Mouse (Mus musculus): ENCODE results near the gene Layn.
A peak's percentile ranks its signal among the peaks of the same experiment; 100 is the strongest.

Gene Layn

GRCm38 (mm10) chr9:51076979-51077315, at the start of gene Layn:
Layn (minus strand) TSS chr9:51077094.
- DNase-seq, result peak; percentile 18 to 30

DNA sequence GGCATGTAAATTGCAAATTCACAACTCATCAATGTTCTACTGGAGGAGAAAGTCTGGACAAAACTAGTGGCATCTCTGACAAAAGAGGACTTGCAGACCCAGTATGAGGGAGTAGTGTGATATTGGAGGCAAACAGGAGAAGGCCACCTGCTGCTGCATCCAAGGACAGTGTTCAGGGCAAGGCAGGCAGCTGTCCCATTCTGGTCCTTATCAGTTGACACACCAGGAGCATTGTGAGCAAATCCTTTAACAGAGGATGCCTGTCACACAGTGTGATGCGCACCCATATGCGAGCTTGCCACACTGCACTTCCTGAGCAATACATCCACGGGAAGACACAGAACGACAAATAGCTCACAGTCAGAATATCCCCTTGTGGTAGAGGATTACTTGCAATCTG, 37.9 kb upstream of the Layn start:
- no peak for DNase-seq

DNA sequence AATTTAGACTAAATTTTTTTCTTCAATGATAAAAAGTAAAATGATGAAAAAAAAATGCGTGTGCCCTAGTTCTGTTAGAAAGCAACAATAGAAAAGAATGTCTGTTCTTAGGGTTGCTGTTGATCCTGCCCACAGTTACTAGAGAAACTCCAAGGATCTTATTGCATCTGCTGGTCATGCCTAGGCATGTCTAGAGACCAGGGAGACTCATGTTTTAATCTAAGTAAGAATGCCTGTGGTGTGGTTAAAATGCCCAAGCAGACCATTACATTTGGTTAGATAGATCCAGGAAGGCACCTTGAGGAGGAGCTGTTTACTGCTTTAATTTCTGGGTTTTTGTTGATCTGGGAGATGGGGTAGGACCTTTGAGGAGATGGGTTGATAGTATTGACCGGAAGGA, 28.9 kb upstream of the Layn start:
- no peak for DNase-seq

DNA sequence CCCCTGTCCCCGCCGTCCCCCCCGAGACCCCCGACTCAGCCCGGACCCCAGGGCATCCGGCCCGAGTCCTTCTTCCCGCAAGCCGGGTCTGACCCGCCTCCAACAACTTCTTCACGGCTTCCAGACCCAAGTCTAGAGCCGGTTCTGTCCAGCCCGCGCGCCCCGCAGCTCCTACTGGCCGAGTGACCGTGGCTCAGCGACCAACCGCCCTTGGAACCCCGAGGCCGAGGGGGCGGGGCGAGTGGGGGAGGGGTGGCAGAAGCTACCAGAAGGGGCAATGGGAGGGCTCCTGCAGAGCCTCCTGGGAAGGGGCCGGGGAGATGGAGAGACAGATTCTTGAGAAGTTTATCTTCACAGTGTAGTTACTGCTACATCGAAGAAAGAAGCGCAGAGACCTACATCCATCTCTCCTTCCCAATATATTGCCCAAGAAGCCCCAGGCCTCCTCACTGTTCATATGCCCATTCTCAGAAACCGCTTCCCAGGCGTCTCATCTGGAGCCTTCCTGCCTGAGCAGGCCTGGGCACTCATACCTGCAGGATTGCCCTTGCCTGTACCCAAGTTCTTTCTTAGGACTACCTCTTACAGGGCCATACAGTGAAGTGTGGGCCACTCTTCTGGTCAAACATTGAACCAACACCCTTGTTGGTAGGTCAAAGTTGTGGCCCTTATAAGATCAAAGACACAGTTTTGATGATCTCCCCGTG, 27.1 kb upstream of the Layn start:
- peak; percentile 9 to 23 for DNase-seq

DNA sequence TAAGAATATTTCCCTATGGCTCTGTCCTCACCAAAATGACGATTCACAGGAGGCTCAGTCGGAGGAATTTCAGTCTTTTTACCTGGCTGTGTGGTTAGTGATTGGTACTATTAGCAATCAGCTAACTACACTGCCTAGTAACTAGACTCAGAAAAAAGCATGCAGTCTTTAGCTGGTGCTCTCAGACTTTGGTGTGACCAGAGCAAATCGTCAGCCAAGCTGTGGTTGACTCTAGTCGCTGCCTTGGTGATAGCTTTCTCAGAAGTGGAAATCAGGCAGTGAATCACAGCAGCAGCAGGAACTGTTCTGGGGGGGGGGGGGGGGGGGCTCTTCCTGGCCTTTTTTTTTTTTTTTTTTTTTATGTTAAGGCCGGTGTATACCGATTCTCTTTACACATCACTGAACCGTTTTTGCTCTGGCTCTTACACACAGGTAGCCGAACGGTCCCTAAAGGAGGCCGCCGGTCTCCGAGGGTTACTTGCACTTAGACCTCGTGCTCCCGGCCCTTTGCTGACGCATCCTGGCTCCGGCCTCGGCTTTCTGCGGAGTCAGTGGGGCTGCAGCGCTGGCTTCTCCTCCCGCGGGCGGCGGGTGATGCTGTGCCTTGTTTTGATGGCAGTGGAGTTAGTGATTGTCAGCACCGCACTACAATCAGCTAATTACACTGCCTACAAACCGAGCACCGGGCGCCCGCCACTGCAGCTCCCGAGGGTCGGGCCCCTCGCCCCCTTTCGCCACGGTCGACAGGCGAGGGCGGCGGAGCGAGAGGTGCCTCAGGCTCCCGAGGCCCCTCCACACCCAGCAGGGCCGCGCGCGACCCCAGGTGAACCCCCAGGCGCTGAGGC, 26.3 kb upstream of the Layn start:
- DNase-seq, result peak; percentile 43 to 47

GRCm38 (mm10) chr9:51101756-51102425, 25.0 kb upstream of the Layn start, which contains the start of gene 4833427G06Rik:
4833427G06Rik (minus strand) TSS chr9:51102078.
- peak; percentile 32 to 35 for DNase-seq

GRCm38 (mm10) chr9:51096306-51096705, 19.4 kb upstream of the Layn start:
- DNase-seq, result no peak

- DNase-seq, result no peak
Observed at GRCm38 (mm10) chr9:51093697-51094096, 16.8 kb upstream of the Layn start.

GRCm38 (mm10) chr9:51081614-51082013, 4.7 kb upstream of the Layn start:
- DNase-seq, result no peak

DNA sequence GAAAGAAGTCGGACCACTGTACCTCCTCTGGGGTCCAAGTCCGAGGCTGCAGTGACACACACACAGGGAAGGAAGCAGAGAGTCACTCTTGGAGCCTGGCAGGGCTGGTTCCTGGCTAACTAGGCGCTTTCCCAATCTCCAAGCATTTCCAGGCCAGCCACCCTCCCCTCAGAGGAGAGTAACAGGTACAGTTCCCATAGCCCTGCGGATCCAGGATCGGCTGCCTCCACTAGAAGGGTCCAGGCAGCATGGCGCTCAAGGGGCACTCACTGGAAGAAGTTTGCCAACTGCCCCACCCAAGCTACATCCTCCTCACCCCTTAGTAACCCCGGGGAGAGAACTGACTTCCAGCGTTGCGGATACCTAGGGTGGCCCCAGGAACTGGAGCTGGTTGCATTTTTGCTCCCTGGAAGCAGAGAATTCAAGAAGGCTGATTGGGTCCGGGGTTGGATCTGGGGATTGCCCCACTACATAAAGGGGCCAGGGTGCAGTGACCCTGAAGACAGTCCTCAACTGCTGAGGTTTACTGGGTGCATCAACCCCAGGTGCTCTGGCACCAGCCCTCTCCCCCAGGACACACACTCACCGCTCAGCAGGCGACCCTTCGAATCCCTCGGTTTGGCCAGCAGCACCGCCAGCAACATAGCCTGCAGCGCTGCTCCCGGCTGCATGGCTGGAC, 455 bp downstream of the Layn start:
- DNase-seq, result peak; percentile 30 to 31

DNA sequence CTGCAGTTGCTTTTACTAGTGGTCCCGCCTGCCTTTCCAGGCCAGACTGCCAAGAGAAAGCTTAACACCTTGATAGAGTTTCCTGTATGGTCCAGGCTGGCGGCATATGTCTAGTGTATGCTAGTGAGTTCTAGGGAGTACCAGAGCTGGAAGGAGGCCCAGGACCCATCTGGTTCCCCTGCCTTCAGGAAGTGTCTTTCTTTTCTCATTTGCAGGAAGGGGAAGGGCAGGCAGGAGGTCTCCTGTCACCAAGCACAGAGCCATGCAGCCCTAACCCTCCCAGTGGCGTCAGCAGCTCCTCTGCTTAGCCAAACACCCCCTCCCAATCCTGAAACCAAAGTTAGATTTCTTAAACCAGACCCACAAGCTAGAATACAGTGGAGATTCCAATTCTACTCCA, 1.1 kb downstream of the Layn start:
- DNase-seq, result peak; percentile 65 to 70

- no peak for DNase-seq
Observed at GRCm38 (mm10) chr9:51070801-51071200, 6.1 kb downstream of the Layn start.

DNA sequence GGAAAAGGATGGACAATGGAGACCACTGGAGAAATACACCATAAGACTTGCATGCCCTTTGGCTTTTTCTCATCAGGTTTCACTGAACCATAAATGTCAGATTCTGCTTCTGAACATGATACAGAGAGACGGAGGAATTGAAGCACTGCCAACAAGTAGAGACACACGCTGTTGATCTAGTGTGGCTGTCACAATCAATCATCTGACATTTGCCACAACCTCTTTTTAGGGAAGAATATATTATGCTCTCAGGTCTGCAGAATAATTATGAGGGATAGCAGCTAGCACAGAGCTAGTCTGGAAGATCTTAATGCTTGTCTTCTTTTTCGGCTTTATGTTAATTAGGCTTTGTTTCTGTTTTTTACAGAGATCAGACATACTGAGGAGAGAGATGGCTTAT, 8.7 kb downstream of the Layn start:
- no peak for DNase-seq

DNA sequence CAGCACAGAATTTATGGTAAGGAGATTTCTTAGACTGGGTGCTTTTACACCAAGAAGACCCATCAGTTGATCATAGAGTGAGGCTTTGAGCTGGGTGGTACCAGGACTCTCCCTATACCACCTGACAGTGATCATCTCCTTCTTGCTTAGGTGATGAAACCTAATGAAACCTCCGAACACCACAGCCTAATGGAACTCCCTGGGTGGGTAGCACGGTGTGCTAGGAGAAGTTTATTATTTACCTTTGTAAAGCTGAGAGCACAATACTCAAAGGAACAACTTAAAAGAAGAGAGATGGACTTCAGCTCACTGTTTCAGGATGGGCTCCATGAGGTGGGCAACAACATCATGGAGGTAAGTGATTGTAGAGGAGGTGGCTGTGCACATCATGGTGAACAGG, 16.3 kb downstream of the Layn start, which contains the start of gene Btg4:
Gene Btg4 (plus strand): TSS at position 301 of the 400 bp plus-strand sequence.
- no peak for DNase-seq

- DNase-seq, result no peak
Observed at GRCm38 (mm10) chr9:51058951-51059521, 17.9 kb downstream of the Layn start.

DNA sequence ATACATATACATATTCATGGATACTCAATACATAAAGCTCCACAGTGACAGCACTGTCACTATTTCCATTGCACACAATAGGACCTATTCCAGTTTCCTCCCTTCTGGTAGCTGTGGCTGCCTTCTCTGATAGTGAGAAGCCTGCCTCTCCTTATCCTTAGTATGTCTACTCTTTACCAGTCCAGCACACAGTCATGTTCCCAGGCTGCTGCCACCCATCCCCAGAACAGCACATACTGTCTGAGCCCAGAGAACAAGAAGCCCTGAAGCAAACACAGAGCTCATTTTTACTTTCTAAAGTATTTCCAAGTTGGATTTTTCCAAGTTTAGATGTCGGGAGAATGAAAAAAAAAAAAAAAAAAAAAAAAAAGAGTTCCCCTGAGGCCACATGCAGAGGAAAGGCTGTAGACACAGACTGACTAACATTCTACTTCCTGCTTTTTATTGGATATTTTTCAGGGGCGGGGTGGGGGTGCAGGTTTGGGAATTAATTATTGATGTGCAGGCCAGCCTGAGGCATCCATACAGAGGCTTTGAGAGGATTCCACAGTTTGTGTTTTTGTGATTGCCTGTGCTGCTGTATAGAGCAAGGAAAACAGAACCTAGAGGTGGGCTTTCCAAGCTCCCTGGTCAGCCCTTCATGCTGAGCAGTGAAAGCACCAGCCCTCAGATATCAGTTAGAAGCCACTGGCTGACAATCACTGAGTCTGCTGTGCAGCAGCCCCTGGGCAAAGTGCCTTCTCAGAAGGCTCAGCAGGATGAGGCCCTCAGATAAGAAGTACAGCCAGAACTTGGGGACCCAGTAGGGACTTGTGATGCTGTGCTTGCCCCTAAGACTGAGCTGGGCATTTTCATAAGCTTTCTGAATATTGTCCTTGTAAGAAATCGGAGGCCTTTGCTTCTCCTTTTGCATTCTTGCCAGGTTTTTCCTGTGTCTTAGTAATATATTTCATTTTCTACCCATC, 20.3 kb downstream of the Layn start:
- no peak for DNase-seq

- DNase-seq, result no peak
Observed at GRCm38 (mm10) chr9:51052180-51052579, 24.7 kb downstream of the Layn start.

- DNase-seq, result no peak
Observed at GRCm38 (mm10) chr9:51042136-51042535, 34.8 kb downstream of the Layn start.

- no peak for DNase-seq
Observed at GRCm38 (mm10) chr9:51041491-51041980, 35.4 kb downstream of the Layn start.

- no peak for DNase-seq
Observed at GRCm38 (mm10) chr9:51032785-51033529, 43.9 kb downstream of the Layn start.
